Mouse (Mus musculus) intestine, embryonic 16.5 days (tissue): ENCODE measurements at regions not wholly inside any gene's neighbourhood (a gene's known extent, or its start where the extent isn't known, plus 50 kb on each side); places are given as distances from the start of the nearest gene placed in this dataset.

ENCODE experiments used
- ATAC-seq: fragments of 200-750 bp; cut with Nextera tagmentation; 2 replicates; pipeline ENCODE4 v1.8.0; 2017; ENCODE audit warnings: moderate TSS enrichment, moderate library complexity
- H3K27ac ChIP-seq: fragments of 300-500 bp; sonication (generic); 2 replicates; pipeline ENCODE4 v1.5.1; 2014; ENCODE audit warnings: mild to moderate bottlenecking, low read length
- H3K27me3 ChIP-seq: fragments of 300-500 bp; sonication (generic); replicated peaks from 2 replicates; pipeline ENCODE4 v1.6.1; 2014; ENCODE audit warnings: low read length, control low read depth, mixed read lengths; ENCODE audit not compliant: control insufficient read depth, insufficient read depth
- H3K36me3 ChIP-seq: fragments of 300-500 bp; sonication (generic); 2 replicates; pipeline ENCODE4 v1.6.1; 2014; ENCODE audit warnings: low read length, control low read depth; ENCODE audit not compliant: control insufficient read depth, insufficient read depth
- H3K4me1 ChIP-seq: fragments of 300-500 bp; sonication (generic); 2 replicates; pipeline ENCODE4 v1.6.1; 2014; ENCODE audit warnings: low read length, control low read depth, mixed read lengths; ENCODE audit not compliant: control insufficient read depth, insufficient read depth
- H3K4me2 ChIP-seq: fragments of 300-500 bp; sonication (generic); 2 replicates; pipeline ENCODE4 v1.6.1; 2014; ENCODE audit warnings: low read depth, low read length, control low read depth
- H3K4me3 ChIP-seq: fragments of 300-500 bp; sonication (generic); 2 replicates; pipeline ENCODE4 v1.5.1; 2014; ENCODE audit warnings: mild to moderate bottlenecking, low read length
- H3K9ac ChIP-seq: fragments of 300-500 bp; sonication (generic); 2 replicates; pipeline ENCODE4 v1.6.1; 2014; ENCODE audit warnings: low read depth, low read length
- H3K9me3 ChIP-seq: fragments of 300-500 bp; sonication (generic); 2 replicates; pipeline ENCODE4 v1.6.1; 2016; ENCODE audit warnings: low read length, control low read depth; ENCODE audit not compliant: control insufficient read depth
- WGBS: fragments of 180-500 bp; shearing (Covaris S2); extraction: QIAGEN DNeasy Blood & Tissue Kit; methylation state at CpG from one replicate; pipeline ENCODE4 v1.1.7; 2014; 5-methylcytosine and 5-hydroxymethylcytosine counted together

DNA sequence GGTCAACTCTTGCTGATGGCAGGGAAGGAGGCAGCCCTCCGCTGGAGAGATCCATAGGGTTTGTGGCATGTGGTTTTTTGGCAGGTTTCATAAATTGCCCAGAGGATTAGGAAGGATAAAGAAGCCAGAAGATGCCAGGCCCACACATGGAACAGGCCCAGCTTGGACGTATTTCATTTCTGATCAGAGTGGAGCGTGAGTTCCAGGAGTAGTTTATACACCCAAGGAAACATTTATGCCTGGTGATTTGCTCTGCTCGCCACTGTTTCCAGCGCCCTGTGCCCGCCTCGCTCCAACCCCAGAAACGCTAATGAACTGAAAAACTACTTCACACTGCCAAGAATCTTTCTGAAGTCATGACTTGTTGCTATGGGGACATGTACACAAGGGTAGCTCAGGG, 53.0 kb upstream of the Lrp8 start:
- H3K9ac ChIP-seq: no peak overlapping the region
- WGBS: 76% methylated on average over 8 of the region's 8 CpGs
- H3K4me3 ChIP-seq: no peak overlapping the region
- H3K4me1 ChIP-seq: no peaks in the 10 kb centered on the region
- no peak overlapping the region for H3K27ac ChIP-seq
- no peaks in the 10 kb centered on the region for H3K9me3 ChIP-seq
- no peaks in the 10 kb centered on the region for H3K27me3 ChIP-seq
- ATAC-seq: no peak
- no peaks in the 10 kb centered on the region for H3K36me3 ChIP-seq
- H3K4me2 ChIP-seq: no peak overlapping the region

DNA sequence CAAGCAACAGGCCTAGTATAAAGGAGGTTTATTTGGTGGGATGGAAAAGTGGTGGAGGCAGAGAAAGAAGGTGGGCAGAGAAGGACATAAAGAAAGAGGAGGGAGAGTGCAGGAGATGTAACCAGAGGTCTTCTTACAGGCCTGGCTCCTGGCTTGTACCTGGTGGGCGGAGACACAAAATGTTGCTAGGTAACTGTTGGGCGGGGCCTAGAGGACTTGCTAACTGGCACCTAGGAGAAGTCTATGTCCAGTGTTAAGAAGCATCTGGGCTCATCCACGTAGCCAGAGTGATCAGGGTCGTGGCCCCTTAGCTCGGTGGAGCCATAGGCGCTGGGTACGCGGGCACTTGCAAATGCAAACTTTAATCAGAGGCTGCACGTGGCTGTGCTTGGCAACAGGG, 52.0 kb upstream of the Lrp8 start:
- WGBS: 62% methylated on average over 9 of the region's 9 CpGs
- Histone ChIP-seq H3K9me3 (no peaks in the 10 kb centered on the region), H3K27ac (no peak overlapping the region), H3K4me1 (no peaks in the 10 kb centered on the region), H3K27me3 (no peaks in the 10 kb centered on the region), H3K36me3 (no peaks in the 10 kb centered on the region), H3K9ac (no peak overlapping the region), H3K4me3 (no peak overlapping the region), H3K4me2 (no peak overlapping the region)
- no peak for ATAC-seq
